In genomic region chr16:65029675-65030074, GRCm38 (mm10) we compare ENCODE assay signal across 9 mouse cellular contexts.
A peak's percentile ranks its signal among the peaks of the same experiment; 100 is the strongest.
DNase-seq lines count a peak whose midpoint lies in the region; ATAC-seq and TF ChIP-seq lines count a peak whose summit lies in the region.
"Had no signal": no experiment of that assay in that cellular context is flagged by ENCODE, and none has a peak within 500 bp of the region (broad histone marks: within the 10 kb centered on the region; RNA-seq: fewer than 3 reads in every experiment).

No protein-coding gene starts in this region.

- no peaks in the 10 kb centered on the region for H3K27me3 ChIP-seq in embryonic facial prominence, embryonic 14.5 days (replicated peaks; ENCODE audit: control insufficient read depth, insufficient read depth, low read length)
- no peaks in the 10 kb centered on the region for H3K27me3 ChIP-seq in embryonic facial prominence, embryonic 10.5 days (replicated peaks; ENCODE audit: low read depth, poor library complexity, severe bottlenecking)
- no peaks in the 10 kb centered on the region for H3K27me3 ChIP-seq in forebrain, embryonic 16.5 days (replicated peaks; ENCODE audit: control insufficient read depth, insufficient read depth, low read length)
- no peaks in the 10 kb centered on the region for H3K27me3 ChIP-seq in liver, postnatal 0 days (ENCODE audit: insufficient read depth, low read length)
- H3K27me3 ChIP-seq: limb, embryonic 12.5 days had no signal

- no peak overlapping the region for H3K4me2 ChIP-seq in embryonic facial prominence, embryonic 14.5 days (ENCODE audit: low read depth, low read length)
- no peak overlapping the region for H3K4me2 ChIP-seq in forebrain, embryonic 16.5 days (ENCODE audit: low read length)
- H3K4me2 ChIP-seq in liver, postnatal 0 days (ENCODE audit: low read depth, low read length): no peak overlapping the region
- H3K4me2 ChIP-seq: limb, embryonic 12.5 days had no signal

- peak; percentile 7 for DNase-seq in embryonic facial prominence, embryonic 14.5 days (ENCODE audit: low spot score)
- no peak for DNase-seq in embryonic facial prominence, embryonic 10.5 days (ENCODE audit: low spot score)
- DNase-seq in 416B (ENCODE audit: low read depth): peak; percentile 19
- peak; percentile 15 to 36 for DNase-seq in left cerebral cortex, adult 2 months (ENCODE audit: extremely low spot score in 1 of 2, low spot score in 2 of 2)
- no peak for DNase-seq in liver, postnatal 0 days
- no peak for DNase-seq in adrenal gland, postnatal 36 days
- DNase-seq in heart, postnatal 14 days: no peak

- H3K4me1 ChIP-seq in embryonic facial prominence, embryonic 14.5 days (ENCODE audit: control insufficient read depth, insufficient read depth, low read length): no peaks in the 10 kb centered on the region
- no peaks in the 10 kb centered on the region for H3K4me1 ChIP-seq in embryonic facial prominence, embryonic 10.5 days
- H3K4me1 ChIP-seq in forebrain, embryonic 16.5 days (replicated peaks; ENCODE audit: control insufficient read depth, insufficient read depth, low read length): no peaks in the 10 kb centered on the region
- H3K4me1 ChIP-seq in liver, postnatal 0 days (ENCODE audit: insufficient read depth): no peaks in the 10 kb centered on the region
- H3K4me1 ChIP-seq: limb, embryonic 12.5 days had no signal

- ATAC-seq in embryonic facial prominence, embryonic 14.5 days (ENCODE audit: low read depth): no peak
- ATAC-seq in forebrain, embryonic 16.5 days: peak; percentile 96
- ATAC-seq in liver, postnatal 0 days: no peak

- no peak for TF ChIP-seq CTCF in left cerebral cortex, adult 2 months (IDR thresholded peaks at IDR 0.05)
- TF ChIP-seq CTCF in liver, postnatal 0 days (IDR thresholded peaks at IDR 0.05; ENCODE audit: low read depth): no peak

- no peak overlapping the region for H3K9ac ChIP-seq in embryonic facial prominence, embryonic 14.5 days (ENCODE audit: low read depth, low read length)
- no peak overlapping the region for H3K9ac ChIP-seq in forebrain, embryonic 16.5 days (replicated peaks; ENCODE audit: low read depth, low read length)
- no peak overlapping the region for H3K9ac ChIP-seq in liver, postnatal 0 days (replicated peaks)
- H3K9ac ChIP-seq: limb, embryonic 12.5 days had no signal

- no peak overlapping the region for H3K4me3 ChIP-seq in embryonic facial prominence, embryonic 14.5 days (ENCODE audit: low read depth, low read length)
- no peak overlapping the region for H3K4me3 ChIP-seq in embryonic facial prominence, embryonic 10.5 days
- H3K4me3 ChIP-seq in forebrain, embryonic 16.5 days (replicated peaks; ENCODE audit: low read length): no peak overlapping the region
- H3K4me3 ChIP-seq in left cerebral cortex, adult 2 months: no peak overlapping the region
- H3K4me3 ChIP-seq in liver, postnatal 0 days (ENCODE audit: low read depth, low read length): no peak overlapping the region
- H3K4me3 ChIP-seq: limb, embryonic 12.5 days had no signal

- H3K36me3 ChIP-seq in embryonic facial prominence, embryonic 14.5 days (ENCODE audit: control insufficient read depth, insufficient read depth, low read length): no peaks in the 10 kb centered on the region
- H3K36me3 ChIP-seq in embryonic facial prominence, embryonic 10.5 days (replicated peaks): no peaks in the 10 kb centered on the region
- H3K36me3 ChIP-seq in forebrain, embryonic 16.5 days (ENCODE audit: control insufficient read depth, insufficient read depth): no peaks in the 10 kb centered on the region
- no peaks in the 10 kb centered on the region for H3K36me3 ChIP-seq in liver, postnatal 0 days (replicated peaks; ENCODE audit: insufficient read depth, low read length)
- H3K36me3 ChIP-seq: limb, embryonic 12.5 days had no signal

- WGBS in embryonic facial prominence, embryonic 14.5 days: 65% methylated on average over 1 of the region's 1 CpGs
- 90% methylated on average over 1 of the region's 1 CpGs for WGBS in embryonic facial prominence, embryonic 10.5 days
- 23% methylated on average over 1 of the region's 1 CpGs for WGBS in forebrain, embryonic 16.5 days
- WGBS in liver, postnatal 0 days (ENCODE audit: insufficient replicate concordance): 81% methylated on average over 1 of the region's 1 CpGs

- intact Hi-C loops in left cerebral cortex, adult 2 months (cut with DNase I): no loop called here
- intact Hi-C loops in heart, postnatal 14 days (cut with DNase I): no loop called here

- no peak overlapping the region for H3K27ac ChIP-seq in embryonic facial prominence, embryonic 14.5 days (replicated peaks; ENCODE audit: low read depth, low read length)
- no peak overlapping the region for H3K27ac ChIP-seq in embryonic facial prominence, embryonic 10.5 days (replicated peaks)
- H3K27ac ChIP-seq in forebrain, embryonic 16.5 days (ENCODE audit: low read length): no peak overlapping the region
- H3K27ac ChIP-seq in left cerebral cortex, adult 2 months: no peak overlapping the region; the same call in 1 of the 2 replicates
- no peak overlapping the region for H3K27ac ChIP-seq in liver, postnatal 0 days (ENCODE audit: low read depth)
- H3K27ac ChIP-seq: limb, embryonic 12.5 days had no signal

- H3K9me3 ChIP-seq in embryonic facial prominence, embryonic 14.5 days (ENCODE audit: control insufficient read depth, low read length): no peaks in the 10 kb centered on the region
- H3K9me3 ChIP-seq in embryonic facial prominence, embryonic 10.5 days: no peaks in the 10 kb centered on the region
- no peaks in the 10 kb centered on the region for H3K9me3 ChIP-seq in forebrain, embryonic 16.5 days (ENCODE audit: control insufficient read depth, low read length)
- no peaks in the 10 kb centered on the region for H3K9me3 ChIP-seq in liver, postnatal 0 days (ENCODE audit: low read length)
- H3K9me3 ChIP-seq: limb, embryonic 12.5 days had no signal

- TF ChIP-seq EP300 in liver, postnatal 0 days (IDR thresholded peaks at IDR 0.05; ENCODE audit: low read depth): no peak

Comparison
In these comparisons a context has a peak if more than half of its experiments do, and no peak if none do; other contexts are left out.
1. DNase-seq: peak in embryonic facial prominence, embryonic 14.5 days (single experiment), 416B (single experiment) and left cerebral cortex, adult 2 months (2 of 2); none in embryonic facial prominence, embryonic 10.5 days (single experiment), liver, postnatal 0 days (single experiment), adrenal gland, postnatal 36 days (0 of 2) and heart, postnatal 14 days (0 of 2).